Mouse (Mus musculus) heart, adult 11 months (tissue): ENCODE data around the gene Aldh3b1.
A peak's percentile ranks its signal among the peaks of the same experiment; 100 is the strongest.

Source experiments
- DNase-seq: peaks from one replicate; pipeline ENCODE4 v3.0.0; 2022

The Aldh3b1 gene

GRCm38 (mm10) chr19:3910206-3910605 is 19.4 kb downstream of the Aldh3b1 start:
- no peak for DNase-seq

- DNase-seq: peak; percentile 97
These were observed 21.5 kb downstream of the Aldh3b1 start for GRCm38 (mm10) chr19:3907876-3908660.

- DNase-seq: peak; percentile 99
These were observed 22.5 kb downstream of the Aldh3b1 start, which contains the start of gene Tcirg1 for GRCm38 (mm10) chr19:3906795-3907786. Gene Tcirg1, minus strand, starts transcription at chr19:3907133.

- DNase-seq: peak; percentile 95
These were observed 23.3 kb downstream of the Aldh3b1 start for GRCm38 (mm10) chr19:3906326-3906725.

- DNase-seq: peak; percentile 98
These were observed 24.2 kb downstream of the Aldh3b1 start for GRCm38 (mm10) chr19:3905261-3905969.

- DNase-seq: peak; percentile 92
These were observed 25.3 kb downstream of the Aldh3b1 start for GRCm38 (mm10) chr19:3904363-3904675.

- peak; percentile 92 for DNase-seq
These were observed 25.8 kb downstream of the Aldh3b1 start for GRCm38 (mm10) chr19:3903648-3904362.

- no peak for DNase-seq
These were observed 26.6 kb downstream of the Aldh3b1 start for GRCm38 (mm10) chr19:3902966-3903365.

GRCm38 (mm10) chr19:3899618-3900017 is 30.0 kb downstream of the Aldh3b1 start:
- no peak for DNase-seq

- DNase-seq: peak; percentile 91
These were observed 30.7 kb downstream of the Aldh3b1 start for GRCm38 (mm10) chr19:3898952-3899351.

GRCm38 (mm10) chr19:3897557-3897956 is 32.1 kb downstream of the Aldh3b1 start:
- DNase-seq: peak; percentile 86

- peak; percentile 90 for DNase-seq
These were observed 33.4 kb downstream of the Aldh3b1 start for GRCm38 (mm10) chr19:3896208-3896607.

GRCm38 (mm10) chr19:3895171-3895631 is 34.4 kb downstream of the Aldh3b1 start:
- peak; percentile 85 for DNase-seq

- DNase-seq: peak; percentile 81
These were observed 35.3 kb downstream of the Aldh3b1 start for GRCm38 (mm10) chr19:3894294-3894693.

- peak; percentile 87 for DNase-seq
These were observed 36.0 kb downstream of the Aldh3b1 start for GRCm38 (mm10) chr19:3893545-3894116.

GRCm38 (mm10) chr19:3890181-3890580 is 39.4 kb downstream of the Aldh3b1 start:
- peak; percentile 83 for DNase-seq

- DNase-seq: peak; percentile 81
These were observed 40.5 kb downstream of the Aldh3b1 start for GRCm38 (mm10) chr19:3889096-3889495.

GRCm38 (mm10) chr19:3884325-3884990 is 45.1 kb downstream of the Aldh3b1 start:
- DNase-seq: peak; percentile 84

- DNase-seq: no peak
These were observed 47.4 kb downstream of the Aldh3b1 start for GRCm38 (mm10) chr19:3882214-3882613.

- DNase-seq: peak; percentile 85
These were observed 49.4 kb downstream of the Aldh3b1 start for GRCm38 (mm10) chr19:3880054-3880848.
